Mouse (Mus musculus): ENCODE measurements around the gene Arhgap17. TPM values are rescaled to one million over a fixed set of nuclear protein-coding genes. Genes with fewer than 3 reads are reported as not detected.

Arhgap17 gene
- total and polyA plus RNA-seq, 3 experiments, result 2.6 to 124 (median 33.7) TPM

GRCm38 (mm10) chr7:123253396-123253795 lies 116.3 kb downstream of the Arhgap17 start:
- no peak overlapping the region for H3K27ac ChIP-seq (ENCODE audit: control insufficient read depth, low read depth, low read length)
- H3K4me1 ChIP-seq (ENCODE audit: control insufficient read depth in 1 of 2, insufficient read depth in 2 of 2, low read length in 2 of 2), result no peaks in the 10 kb centered on the region
- no peak overlapping the region for H3K9ac ChIP-seq (ENCODE audit: control insufficient read depth, low read depth, low read length, poor library complexity, severe bottlenecking)
- no peaks in the 10 kb centered on the region for H3K9me3 ChIP-seq (replicated peaks; ENCODE audit: insufficient read depth, low read length)
- peaks cover 0 to 4% of the 10 kb centered on the region in 2 experiments; a peak in 1 of 4 replicates for H3K27me3 ChIP-seq (ENCODE audit: control insufficient read depth in 1 of 2, insufficient read depth in 2 of 2, low read length in 2 of 2)
- TF ChIP-seq TAL1 (IDR thresholded peaks at IDR 0.05; ENCODE audit: low read length) (no peak), E2F4 (IDR thresholded peaks at IDR 0.05; ENCODE audit: borderline replicate concordance, low read depth, low read length) (no peak), ETS1 (IDR thresholded peaks at IDR 0.05; ENCODE audit: low read depth, low read length) (no peak), ZNF384 (IDR thresholded peaks at IDR 0.05; ENCODE audit: low read depth, low read length) (no peak), MYB (IDR thresholded peaks at IDR 0.05; ENCODE audit: low read depth, low read length) (no peak), ZMIZ1 (IDR thresholded peaks at IDR 0.05; ENCODE audit: low read depth, low read length) (no peak), UBTF (IDR thresholded peaks at IDR 0.05; ENCODE audit: borderline replicate concordance, insufficient read depth, low read depth, low read length) (no peak), USF1 (IDR thresholded peaks at IDR 0.05; ENCODE audit: low read depth, low read length) (no peak), MAZ (IDR thresholded peaks at IDR 0.05; ENCODE audit: low read depth, low read length) (no peak), ZKSCAN1 (IDR thresholded peaks at IDR 0.05; ENCODE audit: low read depth, low read length) (no peak), MAFK (IDR thresholded peaks at IDR 0.05; ENCODE audit: borderline replicate concordance, low read depth, low read length) (no peak), NRF1 (IDR thresholded peaks at IDR 0.05; ENCODE audit: insufficient read depth, low read depth, low read length, poor library complexity, severe bottlenecking) (no peak), TCF12 (IDR thresholded peaks at IDR 0.05; ENCODE audit: low read depth, low read length) (no peak)
- H3K79me2 ChIP-seq (ENCODE audit: control insufficient read depth, insufficient read depth, low read length, poor library complexity), result no peaks in the 10 kb centered on the region
- DNase-seq (ENCODE audit: low read depth, low spot score), result no peak
- H3K4me3 ChIP-seq (ENCODE audit: control insufficient read depth in 1 of 2, insufficient read depth in 1 of 2, low read depth in 2 of 2, low read length in 2 of 2), result no peak overlapping the region
- H3K36me3 ChIP-seq (ENCODE audit: control insufficient read depth in 1 of 2, insufficient read depth in 2 of 2, low read length in 2 of 2), result no peaks in the 10 kb centered on the region

GRCm38 (mm10) chr7:123251343-123251742 lies 118.4 kb downstream of the Arhgap17 start:
- no peaks in the 10 kb centered on the region for H3K9me3 ChIP-seq (replicated peaks; ENCODE audit: insufficient read depth, low read length)
- no peak overlapping the region for H3K9ac ChIP-seq (ENCODE audit: control insufficient read depth, low read depth, low read length, poor library complexity, severe bottlenecking)

More at GRCm38 (mm10) chr7:123251343-123251742, 118.4 kb downstream of the Arhgap17 start:
- H3K79me2 ChIP-seq (ENCODE audit: control insufficient read depth, insufficient read depth, low read length, poor library complexity), result no peaks in the 10 kb centered on the region
- no peak overlapping the region for H3K4me3 ChIP-seq (ENCODE audit: control insufficient read depth in 1 of 2, insufficient read depth in 1 of 2, low read depth in 2 of 2, low read length in 2 of 2)
- no peaks in the 10 kb centered on the region for H3K4me1 ChIP-seq (ENCODE audit: control insufficient read depth in 1 of 2, insufficient read depth in 2 of 2, low read length in 2 of 2)
- no peaks in the 10 kb centered on the region for H3K36me3 ChIP-seq (ENCODE audit: control insufficient read depth in 1 of 2, insufficient read depth in 2 of 2, low read length in 2 of 2)
- no peak for DNase-seq (ENCODE audit: low read depth, low spot score)
- TF ChIP-seq UBTF (IDR thresholded peaks at IDR 0.05; ENCODE audit: borderline replicate concordance, insufficient read depth, low read depth, low read length) (no peak), NELFE (IDR thresholded peaks at IDR 0.05; ENCODE audit: low read depth, low read length) (no peak), MAZ (IDR thresholded peaks at IDR 0.05; ENCODE audit: low read depth, low read length) (no peak), MAX (IDR thresholded peaks at IDR 0.05; ENCODE audit: low read length) (no peak), RAD21 (IDR thresholded peaks at IDR 0.05; ENCODE audit: low read depth, low read length) (no peak), MAFK (IDR thresholded peaks at IDR 0.05; ENCODE audit: borderline replicate concordance, low read depth, low read length) (no peak), CTCF (IDR thresholded peaks at IDR 0.05 in 2 of 3, conservative IDR thresholded peaks at IDR 0.05 in 1 of 3; ENCODE audit: control insufficient read depth in 1 of 3, insufficient read depth in 1 of 3, low read depth in 2 of 3, low read length in 3 of 3, poor library complexity in 1 of 3, severe bottlenecking in 1 of 3) (no peak), HCFC1 (IDR thresholded peaks at IDR 0.05; ENCODE audit: low read depth, low read length) (no peak), SMC3 (IDR thresholded peaks at IDR 0.05; ENCODE audit: low read depth, low read length) (no peak), TCF12 (IDR thresholded peaks at IDR 0.05; ENCODE audit: low read depth, low read length) (no peak), ZC3H11A (IDR thresholded peaks at IDR 0.05; ENCODE audit: low read depth, low read length) (no peak), MEF2A (IDR thresholded peaks at IDR 0.05; ENCODE audit: extremely low read depth, insufficient replicate concordance, low read depth, low read length, poor library complexity, severe bottlenecking) (no peak), ETS1 (IDR thresholded peaks at IDR 0.05; ENCODE audit: low read depth, low read length) (no peak), MYB (IDR thresholded peaks at IDR 0.05; ENCODE audit: low read depth, low read length) (no peak), E2F4 (IDR thresholded peaks at IDR 0.05; ENCODE audit: borderline replicate concordance, low read depth, low read length) (no peak), MYC (IDR thresholded peaks at IDR 0.05; ENCODE audit: low read depth, low read length) (no peak), NRF1 (IDR thresholded peaks at IDR 0.05; ENCODE audit: insufficient read depth, low read depth, low read length, poor library complexity, severe bottlenecking) (no peak), KAT2A (conservative IDR thresholded peaks at IDR 0.05; ENCODE audit: low read depth, low read length) (no peak)
- no peaks in the 10 kb centered on the region; a peak in 1 of 4 replicates for H3K27me3 ChIP-seq (ENCODE audit: control insufficient read depth in 1 of 2, insufficient read depth in 2 of 2, low read length in 2 of 2)
- no peak overlapping the region for H3K27ac ChIP-seq (ENCODE audit: control insufficient read depth, low read depth, low read length)
